Mouse (Mus musculus): ENCODE measurements around the gene Etv3.

Gene Etv3

DNA sequence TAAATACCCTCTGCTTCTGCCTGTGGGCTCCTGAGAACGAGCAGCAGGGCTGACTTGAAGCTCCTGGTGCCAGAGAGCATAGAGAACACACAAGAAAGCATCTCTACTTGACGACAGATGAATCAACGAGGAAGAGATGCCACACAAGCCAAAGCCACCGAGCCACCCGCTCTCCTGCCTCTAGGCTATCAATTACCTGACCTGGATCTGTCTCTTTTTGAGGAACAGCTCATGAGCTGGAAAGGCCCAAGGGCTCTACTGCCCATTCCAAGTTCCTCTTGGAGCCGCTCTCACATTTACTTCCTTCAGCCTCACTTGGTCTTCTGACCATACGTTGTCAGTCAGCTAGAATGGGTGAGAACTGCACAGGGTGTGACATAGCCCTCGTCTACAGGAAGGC is 36.2 kb downstream of the Etv3 start:
- no peak for DNase-seq

DNA sequence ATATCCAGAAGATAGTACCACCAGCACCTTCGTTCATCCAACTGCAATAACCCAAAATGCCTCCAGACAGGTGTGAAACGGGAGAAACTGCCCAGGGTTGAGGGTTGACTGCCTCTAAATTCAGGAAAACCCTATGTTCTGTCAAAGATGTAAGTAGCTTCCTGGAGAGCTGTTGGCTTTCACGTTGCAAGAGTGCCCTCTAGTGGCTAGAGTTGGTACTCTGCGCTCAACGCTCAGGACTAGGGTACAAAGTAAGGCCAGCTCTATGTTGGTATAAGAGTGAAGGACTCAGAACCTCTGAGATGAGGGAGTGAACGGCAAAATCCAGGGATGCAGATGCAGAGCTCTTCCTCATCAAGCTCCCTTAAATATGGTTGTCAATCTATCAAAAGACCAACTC is 37.2 kb downstream of the Etv3 start:
- peak; percentile 92 for DNase-seq

DNA sequence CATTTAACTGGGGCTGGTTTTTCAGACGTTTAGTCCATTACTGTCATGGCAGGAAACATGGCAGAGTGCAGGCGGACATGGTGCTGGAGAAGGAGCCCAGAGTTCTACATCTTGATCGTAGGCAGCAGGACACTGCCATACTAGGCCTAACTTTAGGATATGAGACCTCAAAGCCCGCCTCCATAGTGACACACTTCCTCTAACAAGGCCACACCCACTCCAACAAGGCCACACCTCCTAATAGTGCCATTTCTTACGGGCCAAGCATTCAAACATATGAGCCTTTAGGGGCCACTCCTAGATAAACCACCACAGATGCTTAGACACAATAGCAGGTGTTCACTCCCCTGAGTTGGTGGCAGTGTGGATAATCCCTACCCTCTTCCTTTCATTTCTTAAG is 38.3 kb downstream of the Etv3 start:
- DNase-seq, result no peak

DNA sequence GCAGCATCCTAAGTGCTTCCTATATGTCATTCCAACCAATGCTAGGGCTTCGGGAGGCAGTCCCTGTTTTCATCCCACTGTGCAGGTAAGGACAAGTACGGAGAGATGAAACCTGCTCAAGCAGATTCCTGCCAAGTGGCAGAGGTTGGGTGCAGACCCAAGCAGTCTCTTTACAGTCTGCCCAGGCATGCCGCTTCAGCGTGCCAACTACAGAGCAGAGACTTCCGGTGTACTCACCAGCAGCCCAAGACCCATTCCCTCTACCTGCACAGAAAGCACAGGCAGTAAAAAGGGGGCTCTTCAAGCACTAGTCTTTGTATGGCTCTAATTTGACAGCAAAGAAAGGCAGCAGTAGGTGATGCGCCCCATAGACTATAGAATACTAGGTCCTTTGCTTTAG is 40.4 kb downstream of the Etv3 start:
- DNase-seq, result no peak

DNA sequence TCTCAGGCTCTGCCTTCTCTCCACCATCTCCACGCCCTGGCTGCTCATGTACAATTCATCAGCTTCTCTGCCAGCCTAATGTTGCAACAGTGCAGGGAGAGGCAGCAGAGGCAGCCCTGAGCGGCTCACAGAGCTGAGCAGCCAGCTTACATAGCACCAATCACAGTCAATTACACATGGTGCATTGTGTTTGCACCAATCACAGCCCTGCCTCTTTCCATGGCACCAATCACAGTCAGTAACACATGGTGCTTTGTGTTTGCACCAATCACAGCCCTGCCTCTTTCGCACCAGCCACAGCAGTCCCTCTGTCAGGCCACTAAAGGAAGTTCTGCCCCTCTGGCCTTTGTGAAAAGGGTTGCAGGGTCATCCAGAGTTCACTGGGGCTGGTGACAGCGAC is 40.9 kb downstream of the Etv3 start:
- peak; percentile 63 for DNase-seq

DNA sequence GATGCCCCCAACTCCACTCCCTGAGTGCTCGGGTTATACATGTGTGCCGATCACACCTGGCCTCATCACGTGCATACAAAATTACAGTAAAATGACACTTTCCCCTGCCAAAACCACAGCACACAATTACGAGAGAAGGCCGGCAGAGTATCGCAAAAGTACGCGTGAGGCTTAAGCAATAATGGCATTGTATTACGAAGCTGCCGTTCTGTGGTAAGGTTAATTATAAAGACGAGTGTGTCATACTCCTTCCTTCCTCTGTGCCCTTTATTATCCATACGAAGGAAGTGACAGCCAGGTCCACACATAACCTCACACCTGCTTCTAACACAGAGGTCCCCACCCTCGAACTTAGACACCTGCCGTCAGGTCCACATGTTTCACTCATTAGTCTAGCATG is 42.3 kb downstream of the Etv3 start:
- DNase-seq, result no peak

DNA sequence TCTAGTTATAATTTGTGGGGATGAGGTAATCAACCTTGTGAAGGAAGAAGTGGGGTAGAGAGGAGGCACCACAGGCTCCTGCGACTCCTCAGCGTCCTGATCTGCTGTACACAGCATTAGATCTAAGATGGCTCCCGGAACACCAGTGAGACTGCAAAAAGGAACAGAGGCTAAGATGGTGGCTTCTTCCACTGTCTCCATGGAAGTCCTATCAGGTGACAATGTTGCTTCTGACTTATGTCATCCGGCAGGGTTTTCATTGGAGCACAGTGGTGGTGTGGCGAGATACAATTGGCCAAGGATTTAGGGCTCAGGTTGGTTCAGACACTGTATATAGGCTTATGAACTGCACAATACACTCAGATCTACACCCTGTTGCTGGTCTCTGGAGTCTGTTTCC is 43.5 kb downstream of the Etv3 start:
- no peak for DNase-seq

DNA sequence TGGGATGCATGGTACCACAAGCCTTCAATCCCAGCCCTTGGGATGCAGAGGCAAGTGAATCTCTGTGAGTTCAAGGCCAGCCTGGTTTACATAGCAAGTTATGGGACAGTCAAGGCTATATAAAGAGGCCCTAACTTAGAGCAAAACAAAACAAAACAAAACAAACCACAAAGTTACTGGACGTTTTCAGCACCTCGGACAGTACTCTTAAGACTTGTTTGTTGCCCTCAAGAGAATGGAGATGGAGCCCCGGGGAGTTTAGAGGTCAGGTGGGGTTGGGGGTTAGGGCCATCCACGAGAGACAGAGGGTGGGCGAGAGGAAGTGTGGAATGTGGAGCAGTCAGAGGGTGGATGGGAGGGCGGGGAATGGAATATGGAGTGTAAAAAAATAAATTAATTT is 50.6 kb downstream of the Etv3 start:
- no peak for DNase-seq

DNA sequence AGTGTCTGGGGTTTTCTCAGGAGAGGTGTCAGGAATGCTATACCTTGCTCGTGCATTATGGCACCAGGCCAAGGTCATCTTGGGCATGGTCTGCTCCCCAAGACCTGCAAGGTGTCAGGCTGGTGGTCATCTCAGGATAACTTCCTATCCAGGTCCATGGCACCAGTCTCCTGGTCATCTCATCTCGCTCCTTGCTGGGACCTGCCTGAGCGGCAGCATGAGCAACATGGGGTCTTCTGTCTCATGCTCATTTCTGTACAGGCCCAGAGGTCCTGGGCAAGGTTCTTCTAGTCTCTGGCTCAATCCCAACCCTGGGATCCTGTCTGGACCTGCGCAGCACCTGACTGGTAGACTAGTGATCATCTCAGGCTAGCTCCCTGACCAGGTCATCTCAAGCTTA is 57.1 kb downstream of the Etv3 start:
- no peak for DNase-seq

Data from lung, postnatal 14 days (tissue).